Mouse (Mus musculus) retina, adult 2 months (tissue): ENCODE results near the gene Actr6.

Experiments
- DNase-seq: peaks from one replicate; pipeline ENCODE4 v3.0.0-alpha.2; 2012; ENCODE audit warnings: low read depth, low spot score

Gene Actr6

DNA sequence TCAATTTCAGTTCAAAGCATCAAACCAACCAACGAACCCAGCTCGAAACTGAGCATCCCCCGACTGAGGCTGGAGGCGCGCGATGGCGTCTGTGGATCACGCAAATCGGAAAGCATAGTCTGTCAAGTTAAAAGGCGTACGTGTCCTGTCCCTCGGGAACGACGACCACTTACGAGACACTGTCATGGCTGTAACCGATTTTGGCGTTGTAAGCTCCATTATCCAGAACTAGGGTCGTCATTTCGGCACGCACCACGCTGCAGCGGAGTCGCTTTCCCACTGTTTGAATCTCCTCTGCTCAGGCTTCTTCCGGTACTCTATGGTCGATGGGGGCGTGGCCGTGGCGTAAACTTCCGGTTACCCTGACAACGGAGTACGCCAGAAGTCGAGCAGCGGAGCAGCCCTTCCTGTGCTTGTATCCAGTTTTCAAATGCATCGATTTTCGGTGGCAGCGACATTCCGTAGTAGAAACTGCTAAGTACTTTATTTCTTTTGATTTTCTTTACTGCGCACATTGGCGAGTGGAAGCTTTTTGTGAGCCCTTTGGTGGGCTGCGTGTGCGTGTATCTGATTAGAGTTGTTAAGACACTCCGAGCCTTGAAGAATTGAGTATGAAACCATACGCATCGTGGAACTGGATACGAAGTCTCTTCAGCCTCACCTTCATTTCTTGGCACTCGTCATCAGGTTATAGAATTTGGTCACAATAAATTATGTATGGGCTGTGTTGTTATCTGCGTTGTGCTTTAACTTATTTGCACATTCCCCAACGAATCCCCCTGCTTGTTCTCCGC, at the start of gene Actr6:
TSS of gene Actr6 (minus strand) at position 295 of the 794 bp plus-strand sequence.
- DNase-seq: peak; percentile 88

DNA sequence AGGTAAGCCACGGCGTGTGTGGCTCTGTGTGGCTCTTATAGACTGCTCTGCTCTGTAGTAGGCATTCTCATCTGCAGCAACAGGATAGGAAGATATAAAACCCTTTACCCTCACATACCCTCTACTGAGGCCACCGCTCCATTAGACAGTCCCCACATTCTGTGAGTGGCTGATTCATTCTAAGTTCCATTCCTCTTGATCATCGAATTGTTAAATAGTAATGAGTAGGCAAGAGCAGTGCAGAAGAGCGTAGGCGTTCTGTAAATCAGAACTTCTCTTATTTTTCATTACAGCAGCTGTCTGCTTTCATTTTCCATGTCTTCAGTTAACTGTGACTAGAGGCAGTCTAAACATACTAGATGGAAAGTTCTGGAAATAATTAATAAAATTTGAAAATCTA, 43.9 kb upstream of the Actr6 start:
- DNase-seq: no peak

DNA sequence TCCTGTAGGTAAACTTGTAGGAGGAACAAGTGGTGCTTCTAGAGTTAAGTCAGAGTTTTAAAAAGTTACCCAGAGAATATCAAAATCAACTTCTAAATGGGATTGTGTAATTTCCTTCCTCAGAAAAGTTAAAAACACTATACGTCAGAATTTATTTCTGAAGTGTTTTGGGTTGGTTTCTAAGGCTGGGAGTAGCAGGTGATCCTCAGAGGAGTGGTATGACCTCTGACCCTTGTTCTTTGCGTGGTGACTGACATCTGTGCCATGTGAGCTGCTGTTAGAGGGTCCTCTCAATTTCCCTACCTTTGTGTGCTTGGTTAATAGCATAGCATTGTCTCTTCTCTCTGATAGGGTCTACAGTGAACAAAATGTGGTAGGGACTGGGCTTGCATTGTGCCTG, 39.8 kb upstream of the Actr6 start:
- no peak for DNase-seq

DNA sequence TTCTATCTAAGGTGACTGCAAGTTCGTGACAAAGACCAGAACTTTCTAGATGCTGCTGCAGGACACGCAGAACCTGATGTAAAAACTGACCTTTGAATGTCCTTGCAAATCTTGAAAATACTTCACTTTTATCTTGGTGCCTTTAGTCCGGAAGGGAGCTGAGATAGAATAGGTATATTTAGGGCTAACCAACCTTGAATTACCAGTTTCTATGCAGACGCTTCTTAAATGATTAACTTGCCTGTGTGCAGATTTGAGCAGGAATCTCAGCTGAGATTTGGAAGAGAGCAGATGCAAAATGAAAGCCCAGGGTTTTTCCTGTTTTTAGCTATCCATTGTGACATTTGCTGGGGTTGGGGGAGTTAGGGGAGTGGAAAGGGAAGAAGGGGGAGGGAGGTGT, 37.0 kb upstream of the Actr6 start:
- no peak for DNase-seq

DNA sequence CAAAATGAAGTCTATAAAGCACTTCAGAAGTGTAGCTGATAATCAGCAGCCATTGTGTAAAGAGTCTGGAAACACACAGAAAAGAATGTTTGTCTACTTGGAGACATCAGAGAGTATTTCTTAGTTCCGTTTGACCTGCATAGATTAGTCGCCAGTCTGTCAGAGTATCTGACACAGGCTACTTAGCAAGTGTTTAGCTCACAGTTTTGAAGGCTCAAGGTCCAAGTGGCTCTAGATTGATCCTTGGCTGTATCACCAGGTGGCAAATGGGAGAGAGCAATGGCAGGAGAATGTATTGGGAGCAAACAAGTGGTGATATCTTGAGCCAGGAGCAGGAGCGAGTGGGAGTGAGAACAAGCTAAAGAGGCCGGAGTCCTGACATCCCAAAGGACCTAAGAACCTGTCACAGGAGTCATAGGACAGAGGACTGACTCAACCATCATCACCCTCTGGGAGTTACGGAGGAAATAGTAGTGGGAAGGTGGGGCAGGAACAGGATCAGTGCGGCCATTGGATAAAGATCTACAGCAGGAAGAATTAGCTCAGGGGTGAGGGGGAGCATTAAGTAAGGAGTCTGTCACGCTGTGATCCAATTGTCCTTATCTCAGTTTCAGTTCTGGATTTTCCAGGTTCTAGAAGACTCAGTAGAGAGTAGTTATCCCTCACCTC, 36.4 kb upstream of the Actr6 start:
- no peak for DNase-seq

DNA sequence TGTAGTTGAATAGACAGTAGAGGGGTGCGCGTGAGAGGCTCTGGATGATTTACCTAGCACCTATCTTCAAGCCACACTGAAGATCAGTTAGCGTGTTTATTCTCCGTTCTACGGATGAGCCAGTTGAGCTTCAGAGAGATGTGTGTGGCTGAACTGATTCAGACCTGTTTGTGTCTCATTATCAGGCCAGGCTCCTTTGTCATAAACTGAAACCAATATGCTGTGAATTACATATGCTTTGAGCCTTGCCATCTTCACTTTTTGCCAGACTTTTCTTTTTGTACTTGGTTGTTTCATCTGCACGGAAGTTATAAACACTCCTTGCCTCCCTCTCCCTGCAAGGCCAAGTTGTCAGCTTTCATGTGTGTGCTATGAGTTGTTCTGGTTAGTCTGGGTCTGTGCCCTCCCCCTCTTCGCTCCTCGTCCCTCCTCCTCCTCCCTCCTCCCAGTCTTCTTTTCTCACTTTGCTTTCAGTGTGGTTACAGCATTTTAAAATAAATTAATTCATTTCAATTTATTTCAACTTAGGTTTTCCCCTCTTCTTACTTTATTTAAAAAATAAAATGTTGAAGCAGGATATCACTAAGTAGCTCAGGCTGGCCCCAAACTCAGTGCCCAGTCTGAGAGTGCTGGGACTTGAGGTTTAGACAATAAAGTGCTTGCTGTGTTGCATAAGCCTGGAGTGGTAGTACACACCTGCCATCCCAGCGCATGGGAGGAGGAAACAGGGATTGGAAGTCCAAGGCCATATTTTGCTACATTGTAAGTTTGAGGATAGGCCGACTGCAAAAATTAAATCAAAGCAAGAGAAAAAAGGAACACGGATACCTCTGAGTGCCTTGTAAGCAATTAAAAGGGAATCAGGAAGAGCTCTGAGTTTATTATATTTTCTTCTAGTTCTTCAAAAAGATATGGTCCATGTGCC, 34.0 kb upstream of the Actr6 start:
- DNase-seq: no peak

DNA sequence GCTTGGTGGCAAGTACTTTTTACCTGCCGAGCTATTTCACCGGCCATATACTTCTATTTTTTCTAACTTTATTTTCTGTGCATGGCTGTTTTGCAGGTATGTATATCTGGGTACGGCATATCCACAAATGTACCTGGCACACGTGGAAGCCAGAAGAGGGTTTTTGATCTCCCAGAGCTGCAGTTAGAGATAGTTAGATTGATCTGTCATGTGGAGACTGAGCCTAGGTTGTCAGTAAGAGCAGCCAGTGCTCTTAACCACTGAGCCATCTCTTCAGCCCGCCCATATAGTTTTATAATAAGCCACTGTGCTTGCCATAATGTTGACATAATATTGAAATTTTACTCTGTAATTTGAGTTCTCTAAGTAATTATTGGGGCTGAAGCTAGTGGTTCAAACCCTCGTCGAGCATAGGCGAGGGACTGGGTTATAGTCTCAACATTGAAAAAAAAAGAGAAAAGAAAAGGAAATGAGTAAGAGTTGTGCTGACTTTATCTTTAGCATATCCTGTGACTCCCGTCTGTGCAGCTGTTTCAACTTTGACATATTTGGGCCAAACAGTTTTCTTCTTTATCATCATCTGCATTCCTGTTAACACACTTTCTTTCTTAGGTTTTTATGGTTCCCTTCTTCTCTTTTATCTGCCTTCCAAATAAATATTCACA, 32.5 kb upstream of the Actr6 start:
- no peak for DNase-seq

DNA sequence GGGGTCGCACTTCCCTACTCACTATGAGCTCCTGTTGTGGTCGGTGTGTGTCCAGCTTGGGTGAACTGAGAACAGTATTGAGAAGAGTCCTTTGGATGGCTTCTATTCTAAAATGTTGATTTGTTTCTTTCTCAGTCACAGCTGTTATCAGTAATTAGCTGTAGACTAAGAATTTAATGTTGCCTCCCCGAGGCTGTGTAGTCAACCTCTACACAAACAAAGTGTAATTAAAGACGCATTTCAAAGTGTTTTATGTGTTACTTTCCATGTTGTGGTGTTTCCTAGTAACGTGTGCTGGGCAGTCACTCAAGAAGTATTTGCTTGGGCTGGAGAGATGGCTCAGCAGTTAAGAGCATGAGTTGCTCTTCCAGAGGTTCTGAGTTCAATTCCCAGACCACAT, 28.7 kb upstream of the Actr6 start:
- no peak for DNase-seq

DNA sequence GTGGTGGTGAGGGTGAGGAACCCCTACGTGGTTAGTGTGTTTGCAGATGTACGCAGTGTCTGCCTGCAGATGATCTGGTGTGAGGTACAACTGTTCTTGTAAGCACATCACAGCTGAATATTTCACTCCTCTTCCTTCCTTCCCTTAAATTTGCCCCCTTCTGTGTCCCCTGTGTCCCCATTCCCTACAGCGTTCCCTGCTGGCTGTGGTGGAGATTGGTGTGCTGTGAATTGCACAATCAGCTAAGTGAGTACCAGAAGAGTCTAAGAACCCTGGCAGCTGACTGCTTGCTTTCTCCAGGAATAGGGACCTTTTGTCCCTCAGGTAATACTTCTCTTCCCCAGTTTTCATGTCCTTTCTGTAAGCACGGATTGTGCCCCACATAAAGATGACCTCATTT, 23.1 kb upstream of the Actr6 start:
- DNase-seq: no peak

DNA sequence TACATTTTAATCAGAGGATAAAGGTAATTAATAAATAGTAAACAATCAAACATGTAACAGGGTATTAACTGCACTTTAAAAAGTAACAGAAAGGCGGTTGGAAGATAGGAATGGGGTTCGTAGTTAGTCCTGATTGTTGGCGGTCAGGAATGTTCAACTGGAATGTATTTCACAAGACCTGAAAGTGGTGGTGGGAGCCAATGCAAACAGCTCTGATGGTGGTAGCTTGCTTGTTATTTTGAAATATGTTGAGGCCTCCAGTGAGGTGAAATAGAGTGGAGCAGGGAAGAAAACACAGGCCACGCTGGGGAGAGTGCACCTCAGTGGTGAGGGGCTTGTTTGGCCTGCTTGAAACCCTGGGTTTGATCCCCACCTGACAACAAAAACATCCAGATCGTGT, 19.0 kb upstream of the Actr6 start:
- DNase-seq: no peak

DNA sequence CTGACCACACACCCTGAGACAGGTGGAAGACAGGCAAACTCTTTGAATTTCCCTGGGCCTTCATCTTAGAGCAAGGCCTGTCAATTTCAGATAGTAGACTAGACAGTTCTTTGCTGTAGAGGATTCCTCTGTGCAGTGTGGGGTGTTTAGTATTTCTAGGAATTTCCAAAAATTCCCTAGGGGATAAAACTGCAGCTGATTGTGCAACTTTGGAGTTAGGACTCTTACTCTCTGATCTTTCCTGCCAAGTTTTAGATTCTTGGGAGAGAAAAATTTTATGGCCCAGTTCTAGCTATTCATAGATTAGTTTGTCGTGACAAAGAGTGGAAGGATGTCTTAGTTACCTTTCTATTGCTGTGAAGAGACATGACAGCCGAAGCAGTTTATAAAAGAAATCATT, 16.5 kb upstream of the Actr6 start:
- DNase-seq: no peak

DNA sequence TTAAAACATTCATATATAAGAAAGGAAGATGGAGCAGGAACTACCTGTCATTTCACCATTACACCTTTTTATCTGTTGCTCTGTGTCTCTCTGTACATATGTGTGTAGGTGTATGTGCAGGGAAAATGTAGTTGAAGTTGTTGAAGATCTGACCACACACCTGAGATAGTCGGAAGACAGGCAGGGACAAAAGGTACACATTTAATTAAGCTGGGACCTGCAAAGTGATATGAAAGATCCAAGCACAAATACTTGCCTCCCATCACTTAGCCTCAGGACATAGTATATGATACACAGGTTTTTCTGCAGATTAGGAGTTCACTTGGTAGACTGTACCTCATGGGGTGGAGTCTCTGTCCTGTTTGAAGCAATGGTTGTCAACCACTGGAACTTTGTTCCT, 15.8 kb upstream of the Actr6 start:
- DNase-seq: no peak

DNA sequence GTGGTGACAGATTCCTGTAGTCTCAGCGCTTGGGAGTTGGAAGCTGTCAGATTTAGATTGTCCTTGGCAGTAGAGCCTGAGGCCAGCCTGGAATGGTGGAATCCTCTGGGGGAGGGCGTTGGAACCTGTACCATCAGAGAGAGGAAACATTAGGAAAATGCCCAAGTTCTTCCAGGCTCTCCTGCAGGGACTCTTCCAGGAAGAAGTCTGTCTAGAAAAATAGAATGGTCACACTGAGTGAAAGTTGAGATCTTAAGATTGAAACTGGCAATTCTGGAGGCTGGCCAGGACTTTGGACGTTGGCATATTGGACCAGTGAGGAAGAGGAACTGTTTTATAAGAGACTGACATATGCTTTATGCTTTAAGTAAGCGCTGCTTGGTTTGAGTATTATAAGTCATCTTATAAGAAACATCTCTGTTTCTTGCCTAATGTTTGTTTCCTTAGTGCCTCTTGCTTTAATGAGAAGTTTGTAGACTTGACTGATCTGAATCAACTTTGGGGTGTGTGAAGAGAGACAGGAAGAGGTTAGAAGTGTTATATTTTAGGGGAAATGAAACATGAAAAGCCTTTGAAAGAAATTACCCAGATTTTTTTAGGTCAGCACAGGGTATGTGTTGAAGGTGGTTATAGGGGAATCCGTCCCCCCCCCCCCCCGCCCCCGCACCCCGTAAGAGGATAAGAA, 15.3 kb upstream of the Actr6 start:
- no peak for DNase-seq

DNA sequence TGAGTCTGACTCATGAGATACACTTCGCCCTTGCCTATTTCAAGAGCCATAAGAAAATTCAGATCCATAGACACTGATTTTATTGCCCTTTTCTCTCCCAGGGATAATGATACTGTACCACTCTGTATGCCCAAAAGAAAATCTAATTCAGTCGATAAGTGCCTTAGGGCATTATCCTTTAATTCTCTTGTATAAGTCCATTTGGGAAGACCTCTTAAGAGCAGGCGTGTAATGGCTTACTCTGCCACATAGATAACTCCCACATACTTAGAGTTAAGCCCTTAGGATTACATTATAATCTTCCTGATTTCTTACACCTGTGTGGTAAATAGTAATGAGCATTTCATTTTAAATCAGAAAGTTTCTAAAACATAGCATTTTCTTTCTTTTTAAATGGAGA, 14.5 kb upstream of the Actr6 start:
- DNase-seq: peak; percentile 45

DNA sequence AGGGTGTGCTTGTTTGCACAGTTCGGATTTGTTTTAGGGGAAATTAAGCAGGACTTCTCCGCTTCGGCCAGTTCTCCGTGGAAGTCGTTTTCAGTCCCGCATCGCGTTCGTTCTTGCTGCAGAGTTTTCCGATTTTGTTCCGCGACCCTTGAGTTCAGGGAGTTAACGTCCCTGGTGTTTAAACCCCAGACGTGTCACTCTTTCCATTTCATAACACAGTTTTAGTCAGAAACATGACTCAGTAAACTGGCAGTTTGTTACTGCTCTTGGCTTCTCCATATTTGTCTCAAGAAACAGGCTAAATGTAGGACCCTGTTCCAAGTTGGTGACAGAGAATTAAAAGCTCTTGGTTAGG, 13.5 kb upstream of the Actr6 start:
- DNase-seq: no peak

DNA sequence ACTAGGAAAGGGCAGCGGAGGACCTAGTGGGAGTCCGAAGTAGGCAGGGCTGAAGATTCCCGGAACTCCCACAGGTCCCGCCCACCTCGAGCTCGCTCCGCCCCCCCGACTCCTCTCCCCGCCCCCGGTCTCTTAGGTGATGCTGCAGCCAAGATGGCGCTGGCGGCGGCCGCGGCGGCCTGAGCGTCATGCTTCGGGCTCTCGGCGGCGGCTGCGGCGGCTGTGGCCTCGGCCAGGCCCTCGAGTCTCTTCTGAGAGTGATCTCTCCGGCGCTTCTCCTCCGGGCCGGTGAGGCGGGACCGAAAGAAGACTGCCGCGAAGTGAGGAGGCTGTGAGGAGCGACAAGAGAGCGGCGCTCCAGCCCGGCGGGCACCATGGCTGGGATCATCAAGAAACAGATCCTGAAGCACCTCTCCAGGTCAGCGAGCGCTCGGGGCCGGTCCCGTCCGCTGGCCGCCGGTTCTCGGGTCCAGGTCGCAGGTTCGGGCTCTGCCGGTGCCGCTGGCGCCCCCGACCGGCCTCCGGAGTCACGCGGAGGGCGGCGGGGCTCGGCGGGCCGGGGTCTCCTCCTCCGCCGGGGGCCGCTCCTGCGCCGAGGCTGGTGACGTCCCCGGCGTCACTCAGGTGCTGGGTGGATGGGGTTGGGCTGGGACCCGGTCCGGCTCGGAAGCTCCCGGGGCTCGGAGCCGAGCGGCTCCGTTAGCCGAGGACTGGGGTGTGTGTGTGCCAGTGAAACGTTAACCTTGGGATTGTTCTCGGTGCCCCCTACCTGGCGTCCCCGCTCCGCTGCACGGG, 13.0 kb upstream of the Actr6 start, which contains the start of gene Uhrf1bp1l:
TSS of gene Uhrf1bp1l (plus strand) at position 121 of the 795 bp plus-strand sequence.
- DNase-seq: peak; percentile 65

DNA sequence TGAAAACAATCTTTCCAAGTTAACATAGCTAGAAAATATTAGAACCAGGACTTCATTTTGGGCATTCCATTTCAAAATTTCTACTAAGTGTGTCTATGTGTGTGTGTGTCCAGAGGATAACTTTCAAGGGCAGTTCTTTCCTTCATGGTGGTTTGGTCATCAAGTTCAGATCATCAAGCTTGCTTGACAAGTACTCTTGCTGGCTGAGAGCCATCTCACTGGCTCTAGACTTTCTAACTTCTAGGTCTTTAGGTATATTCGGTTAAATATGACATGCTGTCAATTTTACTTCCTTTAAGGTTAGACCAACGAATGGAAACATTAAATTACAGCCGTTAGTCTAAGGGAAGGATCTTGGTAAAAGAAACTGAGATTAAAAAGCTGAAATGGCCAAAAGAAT, 12.2 kb upstream of the Actr6 start:
- no peak for DNase-seq

DNA sequence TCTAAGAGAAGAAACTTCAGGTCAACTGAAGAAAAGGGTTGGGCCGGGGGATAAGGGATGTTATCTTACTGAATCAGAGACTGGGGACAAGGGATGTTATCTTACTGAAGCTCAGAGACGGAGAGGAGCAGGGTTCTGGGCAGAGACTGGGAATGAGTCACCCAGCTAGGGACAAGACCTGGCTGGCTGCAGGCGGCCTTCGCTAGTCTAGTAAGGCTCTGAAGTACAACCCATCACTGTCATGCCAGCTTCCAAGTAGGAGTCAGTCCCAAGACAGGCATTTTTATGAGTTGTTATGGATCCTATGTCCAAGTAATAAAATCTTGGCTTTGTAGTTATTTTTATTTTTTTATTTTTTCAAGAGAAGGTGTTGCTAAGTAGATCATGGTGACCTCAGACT, 11.2 kb upstream of the Actr6 start:
- no peak for DNase-seq

DNA sequence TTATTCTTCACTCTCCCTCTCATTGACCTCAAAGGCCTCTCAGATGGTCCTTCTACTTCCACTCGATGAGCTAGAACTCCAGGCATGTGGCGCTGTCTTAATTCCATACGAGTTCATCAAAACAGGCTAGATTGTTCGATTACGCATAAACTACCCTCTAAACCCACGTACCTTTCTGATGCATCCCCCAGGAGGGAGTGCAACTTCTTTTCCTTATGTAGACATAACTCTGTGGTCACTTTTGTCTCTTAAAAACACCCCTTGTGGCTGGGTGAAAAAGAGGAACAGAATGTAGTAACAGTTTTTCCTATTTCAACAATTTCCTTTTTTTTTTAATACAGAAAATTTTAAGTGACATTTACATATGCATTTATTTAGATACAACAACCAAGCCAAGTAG, 8.9 kb upstream of the Actr6 start:
- no peak for DNase-seq

DNA sequence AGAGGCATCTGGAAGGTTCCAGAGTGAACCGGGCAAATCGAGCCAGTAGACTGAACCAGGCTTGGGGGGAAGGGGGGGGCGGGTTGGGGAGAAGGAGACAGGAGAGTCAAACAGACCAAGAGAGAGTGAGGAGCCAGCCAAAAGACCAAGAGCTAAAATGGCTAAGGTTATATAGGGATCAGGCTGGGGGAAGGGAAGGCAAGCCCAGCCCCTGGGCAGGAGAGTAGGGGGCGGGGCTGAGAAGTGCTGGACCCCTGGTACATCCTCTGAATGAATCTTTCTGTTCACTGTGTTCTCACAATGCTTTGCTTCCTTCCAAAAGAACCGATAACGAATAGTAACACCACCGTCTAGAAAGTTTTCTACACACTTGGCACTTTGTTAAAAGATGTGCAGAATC, 7.6 kb upstream of the Actr6 start:
- DNase-seq: no peak
